Mouse (Mus musculus) limb, embryonic 11.5 days (tissue): ENCODE measurements at regions not wholly inside any gene's neighbourhood (a gene's known extent, or its start where the extent isn't known, plus 50 kb on each side); places are given as distances from the start of the nearest gene placed in this dataset.
A peak's percentile ranks its signal among the peaks of the same experiment; 100 is the strongest.

Source experiments
- ATAC-seq: fragments of 200-750 bp; cut with Nextera tagmentation; 2 replicates; pipeline ENCODE4 v1.8.0; 2017; ENCODE audit warnings: low read depth; ENCODE audit not compliant: insufficient number of reproducible peaks, low FRiP score, low TSS enrichment
- DNase-seq: peaks from one replicate; pipeline ENCODE4 v3.0.0-alpha.2; 2015; ENCODE audit warnings: low spot score
- H3K27ac ChIP-seq: fragments of 300-500 bp; sonication (generic); replicated peaks from 2 replicates; pipeline ENCODE4 v1.5.1; 2014; ENCODE audit warnings: low read depth, mild to moderate bottlenecking, low read length
- H3K27me3 ChIP-seq: fragments of 300-500 bp; sonication (generic); 2 replicates; pipeline ENCODE4 v1.6.1; 2014; ENCODE audit warnings: mild to moderate bottlenecking, low read length, mixed read lengths; ENCODE audit not compliant: control insufficient read depth, insufficient read depth
- H3K36me3 ChIP-seq: fragments of 300-500 bp; sonication (generic); 2 replicates; pipeline ENCODE4 v1.6.1; 2014; ENCODE audit warnings: mild to moderate bottlenecking, low read length, moderate library complexity, mixed read lengths; ENCODE audit not compliant: control insufficient read depth, insufficient read depth
- H3K4me1 ChIP-seq: fragments of 300-500 bp; sonication (generic); 2 replicates; pipeline ENCODE4 v1.6.1; 2014; ENCODE audit warnings: low read length, mixed read lengths; ENCODE audit not compliant: control insufficient read depth, insufficient read depth
- H3K4me2 ChIP-seq: fragments of 300-500 bp; sonication (generic); 2 replicates; pipeline ENCODE4 v1.6.1; 2014; ENCODE audit warnings: low read depth, mild to moderate bottlenecking, moderate library complexity; ENCODE audit not compliant: severe bottlenecking
- H3K4me3 ChIP-seq: fragments of 300-500 bp; sonication (generic); 2 replicates; pipeline ENCODE4 v1.5.1; 2014; ENCODE audit warnings: low read depth, low read length
- H3K9ac ChIP-seq: fragments of 300-500 bp; sonication (generic); 2 replicates; pipeline ENCODE4 v1.6.1; 2014; ENCODE audit warnings: mild to moderate bottlenecking, low read length
- H3K9me3 ChIP-seq: fragments of 300-500 bp; sonication (generic); 2 replicates; pipeline ENCODE4 v1.6.1; 2016; ENCODE audit warnings: low read length; ENCODE audit not compliant: control insufficient read depth
- WGBS: fragments of 180-500 bp; shearing (Covaris S2); extraction: QIAGEN DNeasy Blood & Tissue Kit; methylation state at CpG from one replicate; pipeline ENCODE4 v1.1.7; 2014; 5-methylcytosine and 5-hydroxymethylcytosine counted together

GRCm38 (mm10) chr14:105588391-105589163 is 308.0 kb downstream of the Spry2 start:
- no peak for DNase-seq
- Histone ChIP-seq H3K4me3 (no peak overlapping the region), H3K27me3 (no peaks in the 10 kb centered on the region), H3K36me3 (no peaks in the 10 kb centered on the region), H3K4me2 (no peak overlapping the region), H3K27ac (0 out of 2 replicates have a peak overlapping the region, but pooled peaks have one; percentile 10), H3K9me3 (no peaks in the 10 kb centered on the region), H3K9ac (no peak overlapping the region), H3K4me1 (peaks cover 25% of the 10 kb centered on the region)
- ATAC-seq = peak; percentile 27; the same call in 1 of the 2 replicates
- WGBS = 68% methylated on average over 15 of the region's 15 CpGs

DNA sequence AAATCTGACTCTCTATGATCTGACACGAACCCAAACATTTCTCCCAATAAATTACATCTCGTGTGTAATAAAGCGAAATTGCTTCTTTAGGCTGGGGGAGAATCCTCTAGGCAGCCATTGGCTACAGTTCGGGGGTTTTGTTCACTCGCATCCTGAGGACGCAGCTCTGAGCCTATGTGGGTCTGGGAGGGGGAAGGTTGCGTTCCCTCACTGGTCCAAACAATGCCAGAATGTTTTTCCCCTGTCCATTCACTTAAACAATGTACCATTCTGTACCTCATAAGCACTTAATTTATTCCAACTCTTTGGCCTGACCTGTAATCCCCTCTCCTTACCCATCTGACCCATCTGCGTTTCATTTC is 308.6 kb downstream of the Spry2 start:
- Histone ChIP-seq H3K9ac (no peak overlapping the region), H3K27ac (0 out of 2 replicates have a peak overlapping the region, but pooled peaks have one; percentile 10), H3K4me2 (no peak overlapping the region), H3K36me3 (no peaks in the 10 kb centered on the region), H3K9me3 (no peaks in the 10 kb centered on the region), H3K4me3 (no peak overlapping the region), H3K27me3 (no peaks in the 10 kb centered on the region), H3K4me1 (peaks cover 28% of the 10 kb centered on the region)
- no peak for ATAC-seq
- no peak for DNase-seq
- WGBS = 81% methylated on average over 8 of the region's 8 CpGs

DNA sequence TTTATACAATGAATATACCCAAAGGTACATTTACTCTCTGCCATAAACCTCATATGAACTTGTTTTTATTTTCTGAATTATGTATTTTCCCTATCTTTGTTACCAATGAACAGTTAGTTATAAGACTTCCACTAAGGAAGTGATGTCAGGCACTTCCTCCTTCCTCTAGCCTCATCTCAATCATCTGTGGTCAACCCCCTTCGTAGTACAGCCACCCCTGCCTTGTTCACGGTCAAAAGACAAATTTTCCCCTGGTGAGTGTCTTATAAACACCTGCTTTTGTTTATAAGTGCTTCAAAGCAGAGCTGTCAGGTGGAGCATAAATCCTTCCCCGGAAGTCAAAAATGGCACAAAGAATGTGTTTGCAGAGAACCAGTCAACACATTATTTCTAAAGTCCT is 312.0 kb downstream of the Spry2 start:
- no peak overlapping the region for H3K9ac ChIP-seq
- no peak overlapping the region; the same call in 1 of the 2 replicates for H3K27ac ChIP-seq
- H3K4me2 ChIP-seq = no peak overlapping the region
- no peak for DNase-seq
- no peaks in the 10 kb centered on the region for H3K36me3 ChIP-seq
- H3K4me3 ChIP-seq = no peak overlapping the region
- WGBS = 6% methylated on average over 3 of the region's 3 CpGs
- peaks cover 21% of the 10 kb centered on the region for H3K4me1 ChIP-seq
- no peak for ATAC-seq
- H3K27me3 ChIP-seq = no peaks in the 10 kb centered on the region
- H3K9me3 ChIP-seq = no peaks in the 10 kb centered on the region

DNA sequence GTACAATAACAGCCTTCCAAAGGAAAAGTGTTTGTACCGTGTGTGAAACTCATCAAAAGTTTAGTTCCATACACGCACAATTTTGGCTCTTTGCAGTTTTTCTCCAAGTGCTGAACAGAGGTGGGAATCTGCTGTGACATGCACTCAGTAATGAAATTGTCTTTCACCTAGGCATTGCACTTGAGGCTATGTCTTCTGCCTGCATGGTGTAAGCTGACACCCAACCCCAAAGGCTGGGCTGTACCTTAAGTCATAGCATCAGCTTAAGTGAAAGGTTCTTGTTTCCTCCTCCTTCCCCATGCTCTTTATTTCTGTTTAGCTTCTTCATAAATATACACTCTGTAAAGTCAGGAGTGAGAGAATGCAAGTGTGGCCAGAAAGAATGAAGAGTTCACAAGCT is 313.1 kb downstream of the Spry2 start:
- 0 out of 2 replicates have a peak, but pooled peaks have one; percentile 61 for ATAC-seq
- Histone ChIP-seq H3K36me3 (no peaks in the 10 kb centered on the region), H3K4me1 (peaks cover 16% of the 10 kb centered on the region), H3K27ac (no peak overlapping the region), H3K4me2 (no peak overlapping the region), H3K9ac (no peak overlapping the region), H3K9me3 (no peaks in the 10 kb centered on the region), H3K4me3 (no peak overlapping the region), H3K27me3 (no peaks in the 10 kb centered on the region)
- 64% methylated on average over 2 of the region's 2 CpGs for WGBS
- no peak for DNase-seq

GRCm38 (mm10) chr14:105576266-105576665 is 317.9 kb downstream of the Ndfip2 start:
- no peak for ATAC-seq
- Histone ChIP-seq H3K9ac (no peak overlapping the region), H3K4me1 (peaks cover 26% of the 10 kb centered on the region), H3K27ac (peak overlapping the region; percentile 36), H3K4me2 (peak overlapping the region; percentile 15; the same call in 1 of the 2 replicates), H3K9me3 (no peaks in the 10 kb centered on the region), H3K36me3 (no peaks in the 10 kb centered on the region), H3K27me3 (no peaks in the 10 kb centered on the region), H3K4me3 (no peak overlapping the region)
- no peak for DNase-seq
- WGBS = 10% methylated on average over 4 of the region's 4 CpGs

DNA sequence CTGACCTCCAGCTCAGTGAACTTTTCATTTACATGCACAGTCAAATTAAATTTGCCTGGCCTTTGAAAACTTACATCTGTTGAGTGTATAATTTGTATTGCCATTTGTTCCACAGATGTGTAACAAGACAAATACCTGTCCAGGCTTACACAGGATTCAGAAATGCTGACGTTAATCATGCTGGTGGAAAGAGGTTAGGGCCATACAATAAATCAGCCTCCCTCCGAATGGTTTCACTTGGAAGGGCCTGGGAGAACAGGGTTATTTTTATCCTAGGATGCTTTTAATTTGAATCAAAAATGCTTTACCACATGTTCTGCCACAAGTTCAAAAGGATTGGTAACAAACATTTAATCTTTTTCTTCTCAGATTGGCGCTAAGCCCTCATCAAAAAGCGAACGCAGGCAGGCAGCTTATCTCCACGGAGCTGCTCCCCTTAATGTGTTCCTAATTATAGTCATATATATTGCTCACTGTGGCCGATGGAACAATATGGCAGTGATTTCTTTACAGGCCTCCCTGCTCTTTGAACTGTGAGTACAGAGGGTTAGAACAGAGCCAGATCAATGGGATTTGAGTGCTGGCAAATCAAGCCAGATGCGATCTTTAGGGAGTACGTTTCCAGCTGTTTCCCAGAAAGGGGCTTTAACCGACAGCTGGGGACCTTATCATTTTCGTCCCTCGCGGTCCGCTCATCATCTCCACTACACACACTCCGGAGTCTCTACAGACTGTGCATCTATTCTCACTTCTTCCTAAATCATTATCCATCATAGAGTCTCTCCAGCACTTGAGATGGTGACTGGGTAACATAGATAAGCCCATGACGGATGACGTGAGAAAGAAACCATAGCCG is 313.9 kb downstream of the Ndfip2 start:
- Histone ChIP-seq H3K9ac (no peak overlapping the region), H3K27me3 (no peaks in the 10 kb centered on the region), H3K27ac (no peak overlapping the region), H3K4me2 (no peak overlapping the region), H3K9me3 (no peaks in the 10 kb centered on the region), H3K4me3 (no peak overlapping the region), H3K36me3 (no peaks in the 10 kb centered on the region), H3K4me1 (peaks cover 26% of the 10 kb centered on the region)
- WGBS = 13% methylated on average over 18 of the region's 18 CpGs
- ATAC-seq (peak; percentile 89), DNase-seq (peak; percentile 69)

DNA sequence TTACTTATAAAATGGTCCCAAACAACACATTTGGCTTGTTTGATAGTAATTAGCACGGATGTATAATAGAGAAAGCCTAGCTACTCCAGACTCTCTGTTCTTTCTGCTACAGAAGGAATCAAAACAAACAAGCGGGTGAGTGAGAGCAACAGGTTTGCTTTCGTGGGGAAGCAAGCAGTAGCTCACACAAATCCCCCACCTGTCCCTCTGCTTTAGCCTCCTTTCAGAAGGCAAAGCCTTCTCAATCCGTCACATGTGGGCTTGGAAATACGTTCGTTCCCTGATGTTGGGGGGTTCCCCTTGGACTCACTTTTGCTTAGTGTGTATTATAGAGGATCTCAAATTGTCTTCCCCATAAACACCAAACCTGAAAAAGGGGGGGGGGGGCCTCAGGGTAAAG is 311.8 kb downstream of the Ndfip2 start:
- H3K4me3 ChIP-seq = no peak overlapping the region
- H3K27me3 ChIP-seq = no peaks in the 10 kb centered on the region
- no peak overlapping the region for H3K9ac ChIP-seq
- ATAC-seq = no peak
- peaks cover 11% of the 10 kb centered on the region for H3K4me1 ChIP-seq
- no peaks in the 10 kb centered on the region for H3K36me3 ChIP-seq
- H3K27ac ChIP-seq = no peak overlapping the region
- DNase-seq = no peak
- WGBS = 41% methylated on average over 6 of the region's 6 CpGs
- no peak overlapping the region for H3K4me2 ChIP-seq
- H3K9me3 ChIP-seq = no peaks in the 10 kb centered on the region

DNA sequence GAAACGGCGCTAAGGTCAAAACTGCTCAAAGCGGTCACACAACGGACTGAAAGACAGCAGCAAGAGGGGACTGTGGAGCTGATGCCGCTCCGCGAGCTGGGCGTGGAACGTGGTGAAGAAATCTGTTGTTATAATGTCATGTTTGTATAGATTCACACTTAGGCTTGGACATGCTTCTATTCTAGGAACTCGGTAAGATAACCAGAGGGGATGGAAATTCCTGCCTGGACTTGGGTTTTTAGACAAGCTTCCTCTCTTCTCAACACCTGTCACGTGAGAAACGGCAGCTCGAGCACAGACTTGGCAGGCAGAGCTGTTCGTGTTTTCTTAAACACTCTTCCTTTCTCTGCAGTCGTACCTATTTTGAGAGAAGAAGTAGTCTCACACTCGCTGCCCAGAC is 307.5 kb downstream of the Ndfip2 start:
- ATAC-seq = no peak
- no peaks in the 10 kb centered on the region for H3K27me3 ChIP-seq
- no peaks in the 10 kb centered on the region for H3K9me3 ChIP-seq
- no peak overlapping the region for H3K4me2 ChIP-seq
- no peak overlapping the region for H3K4me3 ChIP-seq
- no peaks in the 10 kb centered on the region for H3K36me3 ChIP-seq
- no peak overlapping the region for H3K27ac ChIP-seq
- no peak overlapping the region for H3K9ac ChIP-seq
- no peaks in the 10 kb centered on the region for H3K4me1 ChIP-seq
- no peak for DNase-seq
- 82% methylated on average over 16 of the region's 16 CpGs for WGBS
